Mouse (Mus musculus) heart, adult 11 months (tissue): ENCODE results near the gene Prss38.
A peak's percentile ranks its signal among the peaks of the same experiment; 100 is the strongest.
"Not testable (repeated sequence)": the region's sequence is repeated elsewhere in the genome, so short reads cannot be mapped to it uniquely, and the experiment has no call there.

ENCODE experiments used
- DNase-seq: peaks from one replicate; pipeline ENCODE4 v3.0.0; 2022

Gene Prss38

DNA sequence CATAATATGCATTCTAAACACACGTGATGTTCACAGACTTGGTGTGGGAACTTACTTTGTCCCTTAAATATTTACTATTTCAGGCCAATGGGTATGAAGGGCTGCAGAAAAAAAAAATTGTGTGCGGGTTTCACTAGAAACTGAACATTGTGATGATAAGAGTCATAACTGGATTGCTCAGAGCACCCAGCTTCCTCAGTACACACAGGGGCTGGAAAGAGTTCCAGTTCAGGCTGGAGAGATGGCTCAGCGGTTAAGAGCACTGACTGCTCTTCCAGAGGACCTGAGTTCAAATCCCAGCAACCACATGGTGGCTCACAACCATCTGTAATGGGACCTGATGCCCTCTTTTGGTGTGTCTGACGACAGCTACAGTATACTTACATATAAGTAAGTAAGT, 7.5 kb downstream of the Prss38 start:
- DNase-seq, result not testable (repeated sequence)

DNA sequence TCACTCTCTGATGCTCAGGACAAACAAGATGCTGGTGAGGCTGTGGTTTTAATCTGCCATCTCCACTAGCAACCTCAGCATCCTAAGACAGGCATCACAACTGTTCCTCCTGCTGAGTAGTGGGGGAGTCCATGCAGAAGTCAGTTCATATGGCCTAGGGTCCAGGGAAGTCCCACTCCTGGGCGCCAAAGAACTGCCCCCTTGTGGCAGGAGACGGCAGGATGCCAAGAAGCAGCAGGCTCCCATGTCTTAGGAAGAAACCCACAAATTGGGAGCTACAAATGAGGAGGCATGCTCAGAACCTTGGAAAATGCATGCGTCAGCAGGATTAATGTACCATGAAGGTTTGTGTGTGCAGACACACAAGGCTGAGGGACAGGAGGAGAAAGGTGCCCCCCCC, 8.8 kb downstream of the Prss38 start:
- no peak for DNase-seq

DNA sequence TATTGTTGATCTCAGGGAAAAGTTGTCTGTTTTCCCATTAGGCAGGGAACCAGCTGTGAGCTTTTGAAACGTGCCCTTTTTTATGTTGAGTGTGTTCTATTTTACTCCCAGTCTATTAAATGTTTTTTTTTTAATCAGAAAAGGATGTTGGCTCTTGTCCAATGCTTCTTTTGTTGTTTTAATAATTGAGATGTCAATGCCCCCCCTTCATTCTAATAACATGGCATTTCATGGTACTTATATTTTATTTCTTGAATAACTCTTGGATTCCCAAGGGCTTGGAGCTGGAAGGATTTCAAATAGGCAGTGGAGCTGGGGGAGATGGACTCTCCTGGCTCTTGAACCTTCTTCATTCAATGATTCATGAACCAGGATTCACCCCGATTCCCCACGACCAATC, 9.4 kb downstream of the Prss38 start:
- no peak for DNase-seq

DNA sequence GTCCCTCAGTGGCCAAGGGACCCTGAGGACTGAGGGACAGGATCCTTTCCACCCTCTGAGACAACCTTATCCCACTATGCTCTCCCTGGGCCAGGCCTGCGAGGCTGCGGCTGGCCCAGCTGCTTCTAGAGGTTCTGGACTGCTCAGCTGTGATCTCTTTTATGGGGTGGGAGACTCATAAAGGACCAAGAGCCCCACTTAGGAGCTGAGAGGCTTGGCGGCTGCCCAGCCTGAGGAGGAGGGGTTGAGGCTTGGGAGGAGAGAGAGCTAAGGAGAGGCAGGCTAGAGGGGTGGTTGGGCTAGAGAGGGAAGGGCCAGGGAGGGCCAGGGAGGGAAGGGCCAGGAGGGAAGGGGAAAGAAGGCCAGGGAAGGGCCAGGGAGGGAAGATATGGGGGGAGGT, 11.0 kb downstream of the Prss38 start:
- no peak for DNase-seq

DNA sequence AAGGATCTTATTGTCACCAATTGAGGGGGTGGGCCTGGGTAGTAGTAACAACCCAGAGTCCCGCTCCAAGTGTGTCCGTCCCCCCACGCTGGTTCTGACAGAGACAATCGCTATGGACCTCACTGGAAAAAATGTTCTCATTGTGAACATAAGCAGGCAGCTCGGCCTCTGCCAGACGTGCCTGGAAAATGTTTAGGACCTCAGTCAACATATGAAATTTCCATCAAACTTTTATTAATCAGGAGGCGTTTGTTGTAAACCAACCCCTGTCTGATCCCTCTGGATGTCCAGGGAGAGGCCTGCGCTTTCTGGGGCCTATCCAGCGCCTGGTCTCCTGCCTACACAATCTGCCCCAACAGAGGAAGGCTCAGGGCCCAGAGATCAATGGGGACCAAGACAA, 11.4 kb downstream of the Prss38 start:
- DNase-seq, result no peak

DNA sequence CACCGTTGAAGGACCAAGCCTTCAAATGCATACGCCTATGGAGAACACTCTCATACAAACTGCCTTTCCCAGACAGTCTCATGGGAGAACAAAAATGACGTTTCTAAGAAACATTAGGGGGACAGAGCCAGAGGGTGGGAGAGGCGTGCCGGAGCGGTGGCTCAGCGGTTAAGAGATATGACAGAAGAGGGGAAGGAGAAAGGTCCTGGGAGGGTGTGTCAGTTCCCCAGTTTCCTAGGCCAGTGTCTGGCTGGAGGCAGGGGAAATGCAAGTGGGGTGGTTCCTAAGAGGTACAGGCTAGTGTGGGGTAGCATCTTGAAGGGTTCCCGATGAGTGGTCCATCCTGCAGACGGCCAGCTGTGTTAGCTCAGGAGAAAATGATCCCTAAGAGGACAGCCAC, 14.2 kb downstream of the Prss38 start:
- no peak for DNase-seq

DNA sequence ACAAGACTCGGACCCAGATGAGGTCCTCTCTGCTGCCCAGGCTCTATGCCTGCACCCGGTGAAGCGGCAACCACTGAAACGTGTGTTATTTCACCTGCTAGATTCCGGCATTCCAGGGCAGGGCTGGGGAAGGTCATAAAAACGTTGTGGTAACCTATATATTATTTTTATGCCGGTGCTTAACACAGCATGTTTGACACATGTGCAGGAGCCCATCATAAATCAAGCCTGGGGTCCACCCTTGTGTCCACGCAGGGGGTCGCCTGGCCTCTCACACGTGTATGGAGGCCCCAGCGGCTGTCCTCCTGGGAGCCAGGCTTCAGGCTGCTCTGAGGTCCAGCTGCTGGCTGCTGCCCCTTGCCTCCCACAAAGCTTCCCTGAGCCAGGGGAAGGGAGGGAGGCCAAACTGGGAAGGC, 18.6 kb downstream of the Prss38 start:
- no peak for DNase-seq

DNA sequence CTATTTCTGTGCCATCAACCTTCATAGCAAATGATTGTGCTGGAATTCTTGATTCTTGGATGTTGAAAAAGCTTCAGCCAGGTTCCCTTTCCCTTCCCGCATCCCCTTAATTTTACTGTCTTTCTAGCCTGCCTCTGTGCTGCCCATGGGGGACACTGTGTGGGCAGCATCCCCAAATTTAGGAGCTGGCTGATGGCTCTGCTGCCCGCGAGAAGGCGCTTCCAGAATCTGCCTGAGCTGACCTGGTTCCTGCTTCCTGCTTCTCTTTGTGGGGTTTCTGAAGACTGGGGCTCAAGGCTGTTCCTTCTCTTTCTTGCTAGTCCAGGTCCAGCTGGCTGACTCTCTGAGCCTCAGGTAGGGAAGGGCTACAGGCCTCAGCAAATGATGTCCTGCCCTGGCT, 20.7 kb downstream of the Prss38 start:
- DNase-seq, result no peak

DNA sequence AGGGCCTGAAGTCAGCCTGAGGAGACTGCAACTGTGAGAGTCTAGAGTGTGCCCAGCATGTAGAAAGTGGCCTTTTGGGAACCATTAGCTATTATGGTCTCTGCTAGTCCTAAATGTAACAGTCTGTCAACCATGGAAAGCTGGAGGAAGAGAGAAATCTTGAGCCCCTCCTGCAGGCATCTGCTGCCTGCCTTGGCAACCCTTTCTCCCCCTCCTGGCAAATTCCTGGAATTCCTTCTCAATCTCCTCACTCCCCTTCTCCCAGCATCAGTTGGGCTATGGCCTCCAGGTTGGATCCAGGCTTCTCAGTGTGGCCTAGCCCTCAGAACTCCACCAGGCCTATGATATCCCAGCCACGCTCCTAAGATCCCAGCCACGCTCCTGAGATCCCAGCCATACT, 25.1 kb downstream of the Prss38 start:
- DNase-seq, result no peak

DNA sequence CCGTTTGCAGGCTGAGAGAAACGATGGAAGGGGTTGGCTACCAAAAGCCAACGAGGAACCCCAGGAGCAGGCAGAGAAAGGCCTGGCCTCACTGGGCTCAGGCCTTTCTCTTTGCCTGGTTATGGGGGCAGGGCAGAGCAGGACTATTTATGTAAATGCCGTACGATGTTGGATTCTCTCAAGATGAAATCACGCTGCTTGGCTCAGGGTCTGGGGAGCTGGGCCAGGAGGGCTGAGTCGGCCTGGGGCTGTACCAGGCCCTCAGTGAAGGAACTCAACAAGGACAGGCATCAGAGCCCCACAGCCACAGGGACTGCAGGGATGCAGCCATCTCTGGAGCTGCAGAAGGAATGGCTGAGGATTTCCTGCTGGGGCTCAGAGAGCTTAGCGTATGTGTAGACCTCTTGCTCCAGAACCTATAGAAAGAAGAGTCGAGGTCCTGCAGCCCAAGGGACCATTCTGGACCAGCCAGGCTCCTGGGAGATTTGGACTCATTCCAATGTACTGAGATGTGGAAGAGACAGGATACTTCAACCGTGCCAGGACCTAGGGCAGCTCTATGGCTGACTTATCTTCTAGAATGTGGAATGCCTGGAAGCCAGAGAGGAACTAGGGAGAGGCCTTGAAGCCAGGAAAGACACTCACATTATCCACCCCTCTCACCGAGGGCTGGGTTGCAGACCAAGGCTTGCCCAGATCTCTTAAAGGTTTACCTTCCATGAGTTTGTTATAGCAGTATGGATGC, 29.1 kb downstream of the Prss38 start:
- DNase-seq, result peak; percentile 96

DNA sequence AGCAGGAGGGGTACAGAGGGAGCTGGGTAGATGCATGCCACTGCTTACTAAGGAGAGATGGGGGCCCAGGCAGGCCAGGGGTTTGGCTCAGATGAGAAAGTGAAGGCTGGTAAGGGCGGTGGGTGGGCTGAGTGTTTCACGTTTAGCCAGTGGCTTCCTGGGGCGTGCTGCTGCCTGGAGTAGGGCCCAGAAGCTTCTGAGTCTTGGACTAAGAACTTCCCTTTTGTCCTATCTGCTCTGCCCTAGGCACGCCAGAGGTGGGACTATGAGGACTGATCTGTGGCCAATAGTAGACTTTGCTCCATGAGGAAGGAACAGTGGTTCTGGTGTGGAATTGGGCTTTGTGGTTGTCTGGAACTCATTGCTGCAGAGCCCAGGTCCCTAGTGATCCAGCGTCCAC, 32.5 kb downstream of the Prss38 start:
- no peak for DNase-seq

DNA sequence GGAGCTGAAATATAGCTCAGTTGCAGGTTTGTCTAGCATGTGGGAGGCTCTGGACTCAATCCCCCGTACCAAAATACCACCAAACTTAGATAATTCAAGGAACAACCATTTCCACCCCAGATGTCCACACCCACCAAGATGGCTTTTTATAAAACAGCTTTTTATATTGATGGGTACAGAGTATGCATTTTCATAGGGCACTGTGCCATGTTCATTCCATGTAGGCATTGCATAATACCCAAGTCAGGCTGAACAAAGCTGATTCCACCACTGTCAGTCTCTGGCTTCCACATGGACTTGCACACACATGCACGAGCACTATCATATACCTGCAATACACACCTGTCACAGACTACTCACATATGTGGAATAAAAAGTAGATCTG, 36.7 kb downstream of the Prss38 start:
- no peak for DNase-seq

DNA sequence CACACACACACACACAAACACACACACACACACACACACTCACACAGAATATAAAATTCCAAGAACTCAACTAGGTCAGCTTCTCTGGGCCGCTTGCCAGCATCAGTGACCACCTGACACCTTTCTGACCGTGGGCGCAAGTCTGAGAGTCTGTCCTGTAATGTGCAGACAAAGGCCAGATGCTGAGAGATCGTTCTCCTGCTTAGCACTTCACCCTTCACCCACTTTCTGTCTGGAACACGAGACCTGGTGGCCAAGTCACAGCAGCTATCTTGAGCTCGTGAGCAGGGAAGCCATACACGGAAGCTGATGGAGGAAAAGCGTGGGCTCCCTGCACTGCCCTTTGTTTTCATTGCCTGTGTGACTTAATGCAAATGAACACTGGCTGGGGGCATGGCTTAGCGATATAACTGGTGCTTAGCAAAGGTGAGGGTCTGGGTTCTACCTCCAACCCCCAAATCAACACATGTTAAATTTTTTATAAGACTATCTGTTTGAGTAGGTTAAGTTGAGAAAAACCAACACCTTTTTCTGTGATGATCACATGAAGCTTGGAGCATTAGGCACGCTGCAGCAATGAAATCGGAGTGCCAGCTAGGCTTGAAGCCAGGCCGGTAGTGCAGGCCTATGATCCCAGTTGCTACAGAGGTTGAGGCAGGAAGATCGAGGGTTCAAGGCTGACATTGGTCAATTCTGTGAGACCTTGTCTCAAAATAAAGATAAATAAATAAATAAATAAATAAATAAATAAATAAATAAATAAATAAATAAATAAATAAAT, 37.3 kb downstream of the Prss38 start:
- DNase-seq, result peak; percentile 95

DNA sequence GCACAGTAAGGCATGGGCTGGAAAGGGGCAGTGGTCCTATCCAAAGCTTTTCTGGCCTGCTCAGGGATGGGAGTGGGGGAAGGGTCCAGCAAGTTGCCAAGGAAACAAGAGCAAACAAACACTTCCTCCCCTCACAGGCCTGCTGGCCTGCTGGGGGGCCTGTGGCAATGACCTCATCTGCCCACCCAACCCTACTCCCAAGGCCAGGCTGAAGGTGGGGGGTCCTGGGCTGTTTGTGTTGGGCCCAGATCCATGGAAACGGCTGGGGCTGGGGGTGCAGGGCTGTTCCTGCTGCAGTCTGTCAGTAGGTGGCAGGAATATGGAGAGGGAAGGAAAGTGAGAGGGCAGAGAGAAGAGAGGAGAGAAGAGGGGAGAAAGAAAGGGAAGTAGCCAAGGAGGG, 39.1 kb downstream of the Prss38 start:
- no peak for DNase-seq

DNA sequence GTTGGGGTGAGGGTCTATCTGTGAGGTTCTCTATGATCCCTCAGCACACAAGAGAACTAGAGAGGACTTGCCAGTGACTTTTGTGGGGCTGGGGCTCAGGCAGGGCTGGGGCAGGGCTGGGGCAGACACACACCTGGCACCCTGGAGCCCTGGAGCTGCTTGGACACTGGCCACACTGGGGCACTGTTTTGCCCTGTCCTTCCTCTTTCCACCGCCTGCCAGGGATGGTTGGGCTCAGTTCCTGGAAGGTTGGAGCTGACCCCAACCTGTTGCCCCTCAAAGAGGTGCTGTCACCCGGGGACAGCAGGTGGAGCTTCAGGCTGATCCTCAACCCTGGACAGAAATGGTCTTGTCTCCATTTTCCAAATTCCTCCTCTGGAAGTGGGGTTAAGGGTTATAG, 39.5 kb downstream of the Prss38 start:
- no peak for DNase-seq

DNA sequence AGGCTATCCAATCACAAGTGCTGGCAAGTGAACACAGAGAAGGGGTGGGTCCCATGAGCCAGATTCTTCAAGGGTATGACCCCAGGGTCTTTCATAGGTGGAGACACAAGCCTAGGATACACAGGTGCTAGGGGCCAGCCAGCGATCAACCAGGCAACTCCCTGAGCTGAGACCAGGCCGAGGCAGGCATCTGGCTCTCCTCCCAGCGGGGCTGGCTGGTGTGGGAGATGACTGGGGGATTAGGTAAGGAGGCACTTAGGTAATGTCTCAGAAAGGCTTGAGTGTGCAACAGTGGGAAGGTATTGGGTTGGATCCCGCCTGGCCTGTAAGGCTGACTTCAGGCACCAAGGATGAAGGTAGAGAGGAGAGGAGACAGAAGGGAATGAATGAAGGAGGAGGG, 40.3 kb downstream of the Prss38 start:
- DNase-seq, result no peak

DNA sequence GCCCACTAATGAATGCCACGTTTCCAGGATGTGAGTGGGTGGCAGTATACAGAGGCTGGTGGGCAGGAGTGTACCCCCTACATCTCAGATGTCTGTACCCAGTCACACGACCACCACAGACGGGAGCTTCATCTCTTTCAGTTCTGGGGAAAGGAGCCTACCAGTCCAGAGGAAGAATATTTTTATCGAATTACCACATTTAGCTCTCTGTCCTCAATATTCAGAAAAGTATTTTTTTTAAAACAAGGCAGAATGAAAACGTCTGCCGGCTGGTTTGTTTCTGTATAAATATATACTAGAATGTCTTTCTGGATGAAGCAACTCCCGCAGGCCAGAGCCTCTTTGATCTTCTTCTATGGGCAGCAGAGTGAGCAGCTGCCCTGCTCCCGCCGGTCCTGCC, 42.5 kb downstream of the Prss38 start:
- no peak for DNase-seq

DNA sequence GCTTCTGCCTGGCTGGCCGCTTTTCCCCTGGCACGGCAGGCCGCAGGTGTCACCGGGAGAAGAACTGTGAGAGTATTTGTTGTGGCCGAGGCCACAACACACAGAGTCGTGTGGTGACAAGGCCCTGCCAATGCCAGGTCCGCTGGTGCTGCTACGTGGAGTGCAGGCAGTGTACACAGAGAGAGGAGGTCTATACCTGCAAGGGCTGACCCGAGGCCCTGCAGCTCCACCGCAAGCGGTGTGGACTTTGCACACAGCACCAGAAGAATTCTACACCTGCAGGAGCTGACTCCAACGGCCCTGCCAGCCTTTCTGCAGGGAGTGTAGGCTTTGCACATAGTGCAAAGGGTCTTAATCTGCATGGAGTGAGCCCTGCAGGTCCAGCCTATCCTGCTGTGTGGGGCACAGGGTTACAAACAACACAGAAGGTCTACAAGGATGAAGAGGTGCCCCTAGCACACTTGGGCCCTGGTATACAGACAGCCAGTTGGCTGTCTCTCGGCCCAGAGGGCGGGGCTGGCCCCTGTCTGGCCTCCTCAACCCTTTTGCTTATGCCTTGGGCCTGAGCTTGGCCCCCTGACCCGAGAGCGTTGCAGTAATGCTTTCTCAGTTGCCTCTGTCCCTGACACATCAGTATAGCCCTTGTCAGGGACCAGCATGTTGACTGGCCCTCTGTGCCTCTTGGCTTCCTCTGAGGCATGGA, 44.1 kb downstream of the Prss38 start:
- no peak for DNase-seq

DNA sequence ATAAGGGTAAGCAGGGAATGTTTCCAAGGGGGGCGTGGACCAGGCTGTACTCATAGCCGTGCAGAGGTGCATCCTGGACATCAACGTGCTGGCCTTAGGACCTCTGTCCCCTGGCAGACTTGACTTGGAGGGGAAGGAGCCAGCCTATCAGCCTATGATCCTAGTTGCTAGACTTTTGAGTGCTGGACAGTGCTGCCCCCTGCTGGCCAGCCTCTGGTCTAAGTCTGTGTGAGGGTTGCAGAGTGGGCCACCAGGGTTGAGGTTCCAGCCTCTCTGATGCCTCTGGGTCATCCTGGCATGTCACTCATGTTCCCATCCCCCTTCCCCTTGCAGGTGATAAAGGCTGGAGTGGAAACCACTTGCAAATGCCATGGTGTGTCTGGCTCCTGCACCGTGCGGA, 44.9 kb downstream of the Prss38 start:
- DNase-seq, result peak; percentile 95

DNA sequence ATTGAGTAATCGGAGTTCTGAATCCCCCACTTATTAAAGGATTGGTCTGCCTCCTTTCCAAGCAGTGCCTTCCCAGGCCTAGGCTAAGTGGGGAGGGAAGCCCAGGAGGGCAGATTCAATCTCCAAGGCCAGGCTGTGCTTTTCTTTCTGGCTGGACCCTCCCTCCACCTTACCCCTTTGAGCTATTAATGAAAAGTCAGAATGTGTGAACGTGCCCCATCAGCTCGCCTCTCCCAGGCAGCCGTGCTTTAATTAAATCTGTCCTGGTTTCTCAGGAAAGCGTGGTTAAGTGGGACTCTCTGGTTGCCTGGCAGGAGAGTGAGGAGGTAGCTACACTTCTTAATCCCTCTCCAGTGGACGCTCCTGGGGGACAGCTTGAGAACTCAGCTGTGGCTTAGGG, 45.8 kb downstream of the Prss38 start:
- no peak for DNase-seq

DNA sequence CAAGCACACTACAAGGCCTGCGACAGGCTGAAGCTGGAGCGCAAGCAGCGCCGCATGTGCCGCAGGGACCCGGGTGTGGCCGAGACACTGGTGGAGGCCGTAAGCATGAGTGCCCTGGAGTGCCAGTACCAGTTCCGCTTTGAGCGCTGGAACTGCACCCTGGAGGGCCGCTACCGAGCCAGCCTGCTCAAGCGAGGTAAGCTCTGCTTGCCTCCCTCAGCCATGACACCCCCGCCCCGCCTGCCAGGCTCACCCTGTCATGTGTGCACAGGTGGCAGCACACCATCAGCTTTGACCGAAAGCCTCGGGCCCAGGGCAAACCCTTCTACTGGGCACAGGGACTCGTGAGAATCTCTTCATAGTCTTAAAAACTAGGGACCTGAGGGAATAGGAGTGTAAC, 47.8 kb downstream of the Prss38 start:
- no peak for DNase-seq

DNA sequence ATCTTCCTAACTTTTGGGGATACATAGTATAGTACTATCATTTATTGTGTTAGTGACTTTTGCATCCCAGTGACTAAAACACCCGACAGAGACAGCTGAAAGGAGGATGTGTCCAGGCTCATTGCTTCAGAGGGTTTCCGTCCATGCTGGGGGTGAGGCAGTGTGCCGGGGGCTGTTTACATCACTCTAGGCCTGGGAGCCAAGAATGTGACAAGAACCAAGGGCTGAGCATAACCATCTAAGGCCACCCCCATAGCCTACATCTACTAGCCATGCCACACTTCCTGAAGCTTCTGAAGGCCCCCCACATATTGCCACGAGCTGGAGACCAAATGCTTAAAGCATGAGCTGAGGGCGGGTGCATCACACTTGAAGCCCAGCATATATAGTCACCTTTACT, 50.7 kb downstream of the Prss38 start:
- no peak for DNase-seq

DNA sequence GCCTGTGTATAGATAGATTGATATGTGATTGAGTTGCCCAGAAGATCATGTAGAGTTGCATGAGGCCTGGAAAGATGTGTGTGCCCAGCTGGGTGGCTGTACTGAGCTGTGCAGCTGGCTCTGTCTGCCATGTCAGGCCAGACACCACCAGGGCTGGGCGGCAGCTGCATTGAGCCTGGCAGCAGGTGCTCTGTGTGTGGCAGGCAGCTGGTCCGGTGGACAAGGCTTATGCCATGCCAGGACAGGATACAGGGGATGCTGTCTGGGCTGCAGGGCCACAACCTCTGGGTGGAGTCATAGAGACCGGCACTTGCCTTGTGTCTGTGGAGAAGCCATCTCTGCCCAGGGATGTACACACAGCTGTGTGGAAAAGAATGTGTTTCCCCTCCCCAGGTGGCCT, 52.5 kb downstream of the Prss38 start:
- DNase-seq, result no peak
